Mouse (Mus musculus) intestine, embryonic 16.5 days (tissue): Measurements from ENCODE around the gene Wdr59. TPM values are rescaled to one million over a fixed set of nuclear protein-coding genes. Genes with fewer than 3 reads are reported as not detected.
"Not testable (repeated sequence)": the region's sequence is repeated elsewhere in the genome, so short reads cannot be mapped to it uniquely, and the experiment has no call there.

Source experiments
- ATAC-seq: fragments of 200-750 bp; cut with Nextera tagmentation; 2 replicates; pipeline ENCODE4 v1.8.0; 2017; ENCODE audit warnings: moderate TSS enrichment, moderate library complexity
- H3K27ac ChIP-seq: fragments of 300-500 bp; sonication (generic); 2 replicates; pipeline ENCODE4 v1.5.1; 2014; ENCODE audit warnings: mild to moderate bottlenecking, low read length
- H3K27me3 ChIP-seq: fragments of 300-500 bp; sonication (generic); replicated peaks from 2 replicates; pipeline ENCODE4 v1.6.1; 2014; ENCODE audit warnings: low read length, control low read depth, mixed read lengths; ENCODE audit not compliant: control insufficient read depth, insufficient read depth
- H3K36me3 ChIP-seq: fragments of 300-500 bp; sonication (generic); 2 replicates; pipeline ENCODE4 v1.6.1; 2014; ENCODE audit warnings: low read length, control low read depth; ENCODE audit not compliant: control insufficient read depth, insufficient read depth
- H3K4me1 ChIP-seq: fragments of 300-500 bp; sonication (generic); 2 replicates; pipeline ENCODE4 v1.6.1; 2014; ENCODE audit warnings: low read length, control low read depth, mixed read lengths; ENCODE audit not compliant: control insufficient read depth, insufficient read depth
- H3K4me2 ChIP-seq: fragments of 300-500 bp; sonication (generic); 2 replicates; pipeline ENCODE4 v1.6.1; 2014; ENCODE audit warnings: low read depth, low read length, control low read depth
- H3K4me3 ChIP-seq: fragments of 300-500 bp; sonication (generic); 2 replicates; pipeline ENCODE4 v1.5.1; 2014; ENCODE audit warnings: mild to moderate bottlenecking, low read length
- H3K9ac ChIP-seq: fragments of 300-500 bp; sonication (generic); 2 replicates; pipeline ENCODE4 v1.6.1; 2014; ENCODE audit warnings: low read depth, low read length
- H3K9me3 ChIP-seq: fragments of 300-500 bp; sonication (generic); 2 replicates; pipeline ENCODE4 v1.6.1; 2016; ENCODE audit warnings: low read length, control low read depth; ENCODE audit not compliant: control insufficient read depth
- WGBS: fragments of 180-500 bp; shearing (Covaris S2); extraction: QIAGEN DNeasy Blood & Tissue Kit; methylation state at CpG from one replicate; pipeline ENCODE4 v1.1.7; 2014; 5-methylcytosine and 5-hydroxymethylcytosine counted together
- polyA plus RNA-seq: library from polyadenylated mRNA; unstranded; fragments of >200 nt; fragmentation: Nextera tagmentation; extraction: Ambion mirVana; gene quantifications from 2 replicates; pipeline ENCODE4 v1.2.1, GENCODE M21; 2015

Gene Wdr59
- polyA plus RNA-seq, 1 experiment from 2014 or later = 4.4 TPM

DNA sequence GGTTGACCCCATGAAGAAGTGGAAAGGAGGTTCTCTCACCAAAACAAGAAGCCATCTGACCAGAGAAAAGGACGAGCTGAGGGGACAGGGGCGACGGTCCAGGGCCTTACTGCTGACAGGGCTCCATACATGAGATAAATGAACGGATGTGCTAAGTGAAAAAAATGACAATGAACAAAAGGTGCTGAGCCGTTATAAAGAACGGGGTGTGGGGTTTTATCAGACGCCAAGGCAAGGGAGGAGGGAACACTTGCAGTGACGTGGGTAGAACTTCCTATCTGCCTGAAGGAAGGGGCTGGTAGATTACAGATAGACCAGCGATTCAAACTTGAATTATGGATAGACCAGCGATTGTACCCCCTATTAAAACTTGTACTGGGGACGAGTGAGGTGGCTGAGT, 12.6 kb downstream of the Wdr59 start:
- no peaks in the 10 kb centered on the region for H3K4me1 ChIP-seq
- no peak overlapping the region for H3K27ac ChIP-seq
- no peak overlapping the region for H3K4me2 ChIP-seq
- no peak for ATAC-seq
- H3K36me3 ChIP-seq = no peaks in the 10 kb centered on the region
- H3K4me3 ChIP-seq = no peak overlapping the region
- H3K9ac ChIP-seq = no peak overlapping the region
- H3K9me3 ChIP-seq = no peaks in the 10 kb centered on the region
- H3K27me3 ChIP-seq = no peaks in the 10 kb centered on the region
- WGBS = 80% methylated on average over 11 of the region's 11 CpGs

DNA sequence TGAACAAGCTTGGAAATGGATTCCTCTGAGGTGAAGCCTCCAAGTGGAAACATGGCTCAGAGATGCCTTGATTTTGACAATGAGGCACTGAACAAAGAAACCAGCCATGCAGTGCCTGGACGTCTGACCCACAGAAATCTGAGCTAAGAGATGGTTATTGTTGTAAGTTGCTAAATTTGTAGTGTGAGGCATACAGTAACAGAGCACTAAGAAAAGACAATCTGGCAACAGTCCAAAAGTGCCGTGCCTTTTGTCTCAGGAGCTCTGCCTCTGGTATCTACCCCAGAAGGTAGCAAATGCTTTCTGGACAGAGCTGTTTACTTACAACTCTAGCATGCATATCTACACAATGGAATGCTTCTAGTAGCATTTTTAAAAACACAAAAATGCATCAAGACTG, 13.3 kb downstream of the Wdr59 start:
- WGBS = 40% methylated on average over 2 of the region's 2 CpGs
- H3K27me3 ChIP-seq = no peaks in the 10 kb centered on the region
- H3K36me3 ChIP-seq = no peaks in the 10 kb centered on the region
- no peak overlapping the region for H3K4me3 ChIP-seq
- H3K9me3 ChIP-seq = no peaks in the 10 kb centered on the region
- H3K4me2 ChIP-seq = no peak overlapping the region
- no peaks in the 10 kb centered on the region for H3K4me1 ChIP-seq
- no peak overlapping the region for H3K27ac ChIP-seq
- no peak for ATAC-seq
- H3K9ac ChIP-seq = no peak overlapping the region

- no peak for ATAC-seq
- no peaks in the 10 kb centered on the region for H3K9me3 ChIP-seq
- H3K27ac ChIP-seq = no peak overlapping the region
- no peak overlapping the region for H3K9ac ChIP-seq
- peaks cover 6% of the 10 kb centered on the region; the same call in 1 of the 2 replicates for H3K4me1 ChIP-seq
- 50% methylated on average over 11 of the region's 11 CpGs for whole genome bisulfite sequencing
- no peak overlapping the region for H3K4me3 ChIP-seq
- peaks cover 9% of the 10 kb centered on the region; the same call in 1 of the 2 replicates for H3K36me3 ChIP-seq
- H3K27me3 ChIP-seq = no peaks in the 10 kb centered on the region
- H3K4me2 ChIP-seq = no peak overlapping the region
Observed at GRCm38 (mm10) chr8:111501724-111502464, 20.0 kb downstream of the Wdr59 start.

GRCm38 (mm10) chr8:111498249-111498648, 23.6 kb downstream of the Wdr59 start:
- H3K4me2 ChIP-seq, H3K4me1 ChIP-seq, H3K27me3 ChIP-seq, H3K4me3 ChIP-seq, H3K9me3 ChIP-seq, H3K27ac ChIP-seq, ATAC-seq, H3K9ac ChIP-seq: not testable (repeated sequence)
- WGBS = 80% methylated on average over 4 of the region's 6 CpGs
- H3K36me3 ChIP-seq = peaks cover 11% of the 10 kb centered on the region; the same call in 1 of the 2 replicates

- H3K27ac ChIP-seq = no peak overlapping the region
- no peak overlapping the region for H3K9ac ChIP-seq
- H3K4me2 ChIP-seq = no peak overlapping the region
- no peaks in the 10 kb centered on the region for H3K9me3 ChIP-seq
- no peak for ATAC-seq
- peaks cover 11% of the 10 kb centered on the region; the same call in 1 of the 2 replicates for H3K36me3 ChIP-seq
- no peaks in the 10 kb centered on the region for H3K4me1 ChIP-seq
- WGBS = 80% methylated on average over 7 of the region's 7 CpGs
- H3K27me3 ChIP-seq = no peaks in the 10 kb centered on the region
- no peak overlapping the region for H3K4me3 ChIP-seq
Observed at GRCm38 (mm10) chr8:111496326-111496725, 25.6 kb downstream of the Wdr59 start.

DNA sequence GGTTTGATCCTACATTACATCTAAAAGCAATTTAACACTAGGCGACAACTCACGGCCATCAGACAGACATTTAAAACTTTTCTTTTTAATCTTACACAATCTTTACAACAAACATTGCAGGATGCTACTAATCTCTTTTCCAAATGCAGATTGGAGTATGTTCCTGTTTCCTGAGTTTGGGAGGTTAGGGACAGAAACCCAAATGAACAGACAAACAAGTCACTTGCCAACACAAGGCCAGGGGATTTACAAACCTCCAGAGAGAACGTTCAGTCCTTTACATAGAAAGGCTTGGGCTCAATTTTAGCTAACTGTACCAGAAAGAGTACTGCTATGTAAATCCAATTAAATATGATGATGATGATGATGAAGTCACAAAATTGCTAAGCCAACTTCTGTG, 28.7 kb downstream of the Wdr59 start:
- WGBS = 91% methylated on average over 3 of the region's 3 CpGs
- H3K4me2 ChIP-seq = no peak overlapping the region
- no peaks in the 10 kb centered on the region for H3K4me1 ChIP-seq
- H3K27ac ChIP-seq = no peak overlapping the region
- H3K36me3 ChIP-seq = 0 out of 2 replicates have a peak, but pooled peaks cover 2% of the 10 kb centered on the region
- H3K4me3 ChIP-seq = no peak overlapping the region
- no peak for ATAC-seq
- no peaks in the 10 kb centered on the region for H3K27me3 ChIP-seq
- no peaks in the 10 kb centered on the region for H3K9me3 ChIP-seq
- no peak overlapping the region for H3K9ac ChIP-seq

DNA sequence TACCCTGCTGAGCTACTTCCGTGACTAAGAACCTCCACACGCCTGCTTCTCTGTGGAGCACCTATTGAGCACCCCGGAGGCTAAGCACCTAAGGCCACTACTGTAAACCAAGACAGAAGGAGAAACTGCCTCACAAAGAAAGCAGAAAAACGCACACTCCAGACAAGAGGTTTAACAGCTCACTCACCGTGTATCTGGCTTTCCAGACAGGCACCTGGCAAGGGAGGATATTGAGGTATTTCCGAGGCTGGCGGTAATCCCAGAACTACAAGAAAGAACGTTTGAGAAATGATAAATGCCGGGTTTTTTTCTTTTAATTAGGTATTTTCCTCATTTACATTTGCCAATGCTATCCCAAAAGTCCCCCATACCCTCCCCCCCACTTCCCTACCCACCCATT, 29.4 kb downstream of the Wdr59 start:
- Histone ChIP-seq H3K27ac (no peak overlapping the region), H3K9ac (no peak overlapping the region), H3K4me1 (no peaks in the 10 kb centered on the region), H3K36me3 (0 out of 2 replicates have a peak, but pooled peaks cover 2% of the 10 kb centered on the region), H3K4me2 (no peak overlapping the region), H3K27me3 (no peaks in the 10 kb centered on the region), H3K4me3 (no peak overlapping the region), H3K9me3 (no peaks in the 10 kb centered on the region)
- ATAC-seq = no peak
- 88% methylated on average over 9 of the region's 9 CpGs for WGBS

DNA sequence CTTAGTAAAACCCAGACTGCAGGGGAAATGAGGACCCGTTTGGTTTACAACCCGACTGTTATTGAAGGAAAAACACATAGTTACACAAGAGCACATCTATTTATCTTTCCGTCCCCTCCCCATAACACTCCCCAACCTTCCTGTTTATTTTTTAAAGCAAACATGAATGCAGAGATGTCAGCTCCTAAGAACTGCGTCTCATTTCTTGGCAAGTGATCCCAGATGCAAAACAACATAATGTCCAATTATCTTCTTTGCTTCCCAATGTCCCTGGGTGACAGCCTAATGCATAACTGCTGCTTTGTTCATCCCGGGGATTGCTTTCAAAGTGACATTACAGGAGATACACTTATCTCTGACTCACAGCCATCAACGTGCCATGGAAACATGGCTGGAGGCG, 30.7 kb downstream of the Wdr59 start:
- Histone ChIP-seq H3K4me1 (no peaks in the 10 kb centered on the region), H3K9me3 (no peaks in the 10 kb centered on the region), H3K36me3 (0 out of 2 replicates have a peak, but pooled peaks cover 2% of the 10 kb centered on the region), H3K4me3 (no peak overlapping the region), H3K9ac (no peak overlapping the region), H3K4me2 (no peak overlapping the region), H3K27ac (no peak overlapping the region), H3K27me3 (no peaks in the 10 kb centered on the region)
- WGBS = 52% methylated on average over 7 of the region's 7 CpGs
- no peak for ATAC-seq

- H3K4me1 ChIP-seq = no peaks in the 10 kb centered on the region
- no peaks in the 10 kb centered on the region for H3K36me3 ChIP-seq
- H3K4me3 ChIP-seq = no peak overlapping the region
- H3K4me2 ChIP-seq = no peak overlapping the region
- no peaks in the 10 kb centered on the region for H3K9me3 ChIP-seq
- 87% methylated on average over 10 of the region's 10 CpGs for WGBS
- H3K9ac ChIP-seq = no peak overlapping the region
- no peak for ATAC-seq
- no peak overlapping the region for H3K27ac ChIP-seq
- no peaks in the 10 kb centered on the region for H3K27me3 ChIP-seq
Observed at GRCm38 (mm10) chr8:111490034-111490591, 31.8 kb downstream of the Wdr59 start.
